Mouse (Mus musculus) MEL (cell line): ENCODE results near the gene Cdh23.

ENCODE experiments used
- CTCF ChIP-seq, 3 experiments: IDR thresholded peaks in 2 of 3; conservative IDR thresholded peaks in 1 of 3; 2 replicates each; pipeline ENCODE4 v1.5.1; 2011 to 2012; ENCODE audit warnings: low read length in 3 of 3, low read depth in 2 of 3, mild to moderate bottlenecking in 2 of 3, improper control_type of control experiment in 1 of 3, inconsistent platforms in 1 of 3, mixed read lengths in 1 of 3, moderate library complexity in 1 of 3; ENCODE audit not compliant: control insufficient read depth in 1 of 3, insufficient read depth in 1 of 3, poor library complexity in 1 of 3, severe bottlenecking in 1 of 3
- GABPA ChIP-seq: IDR thresholded peaks from 2 replicates; pipeline ENCODE4 v1.6.1; 2012; ENCODE audit warnings: low read depth, mild to moderate bottlenecking, inconsistent platforms, low read length, improper control_type of control experiment, moderate library complexity
- MAX ChIP-seq: IDR thresholded peaks from 2 replicates; pipeline ENCODE4 v1.6.1; 2011; ENCODE audit warnings: low read length, improper control_type of control experiment
- POLR2A ChIP-seq, 2 experiments: IDR thresholded peaks; 2 replicates each; pipeline ENCODE4 v1.6.1; 2011 to 2012; ENCODE audit warnings: low read length in 2 of 2, mild to moderate bottlenecking in 2 of 2, control low read depth in 1 of 2, improper control_type of control experiment in 1 of 2, low read depth in 1 of 2, moderate library complexity in 1 of 2; ENCODE audit not compliant: control insufficient read depth in 1 of 2, insufficient read depth in 1 of 2, poor library complexity in 1 of 2
- ZC3H11A ChIP-seq: IDR thresholded peaks from 2 replicates; pipeline ENCODE4 v1.6.1; 2012; ENCODE audit warnings: low read depth, mild to moderate bottlenecking, inconsistent platforms, low read length, improper control_type of control experiment
- ZNF384 ChIP-seq: IDR thresholded peaks from 2 replicates; pipeline ENCODE4 v1.6.1; 2012; ENCODE audit warnings: low read depth, mild to moderate bottlenecking, inconsistent platforms, low read length, improper control_type of control experiment

DNA sequence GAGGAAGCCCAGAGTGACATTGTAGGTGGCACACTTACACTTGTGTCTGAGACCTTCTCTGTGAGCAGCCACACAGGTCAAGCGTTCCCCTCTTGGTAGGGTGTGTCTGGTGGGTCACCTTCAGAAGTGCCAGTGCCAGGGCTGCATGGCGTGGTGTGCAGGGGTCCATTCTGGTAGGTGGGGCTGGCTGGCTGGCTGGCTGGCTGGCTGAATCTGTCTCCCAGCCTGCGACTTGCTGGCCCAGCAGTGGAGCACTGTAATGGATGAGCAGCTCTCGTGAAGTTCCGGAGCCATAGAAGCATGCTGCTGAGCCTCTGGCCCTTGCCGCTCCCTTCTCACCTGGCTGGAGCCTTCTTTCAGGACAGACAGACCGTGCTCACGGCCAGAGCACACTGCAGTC is 411.1 kb downstream of the Cdh23 start:
- TF ChIP-seq MAX (no peak), CTCF (IDR thresholded peaks at IDR 0.05 in 2 of 3, conservative IDR thresholded peaks at IDR 0.05 in 1 of 3; ENCODE audit: control insufficient read depth in 1 of 3, insufficient read depth in 1 of 3, low read depth in 2 of 3, low read length in 3 of 3, poor library complexity in 1 of 3, severe bottlenecking in 1 of 3) (no peak), GABPA (no peak), ZC3H11A (no peak), POLR2A (IDR thresholded peaks at IDR 0.05; ENCODE audit: control insufficient read depth in 1 of 2, insufficient read depth in 1 of 2, low read depth in 1 of 2, low read length in 2 of 2, poor library complexity in 1 of 2) (no peak), ZNF384 (no peak)
